Comparison of ENCODE assay signal across 8 mouse cellular contexts in genomic region chr5:108269063-108269810, GRCm38 (mm10). TPM values are rescaled to one million over a fixed set of nuclear protein-coding genes. Genes with fewer than 3 reads are reported as not detected.
DNase-seq lines count a peak whose midpoint lies in the region; ATAC-seq and TF ChIP-seq lines count a peak whose summit lies in the region.

No protein-coding gene starts in this region.

- H3K36me3 ChIP-seq in spleen, adult 2 months (ENCODE audit: control insufficient read depth, insufficient read depth, low read length), result peaks cover 2% of the 10 kb centered on the region
- H3K36me3 ChIP-seq in forebrain, embryonic 16.5 days (ENCODE audit: control insufficient read depth, insufficient read depth), result no peaks in the 10 kb centered on the region; the same call in 1 of the 2 replicates
- no peaks in the 10 kb centered on the region for H3K36me3 ChIP-seq in neural tube, embryonic 14.5 days (ENCODE audit: control insufficient read depth, insufficient read depth, low read length)

- TF ChIP-seq POLR2A in spleen, adult 2 months (IDR thresholded peaks at IDR 0.05; ENCODE audit: low read depth, low read length), result no peak

- no peaks in the 10 kb centered on the region for H3K27me3 ChIP-seq in spleen, adult 2 months (ENCODE audit: control insufficient read depth, insufficient read depth, low read length)
- H3K27me3 ChIP-seq in forebrain, embryonic 16.5 days (replicated peaks; ENCODE audit: control insufficient read depth, insufficient read depth, low read length), result no peaks in the 10 kb centered on the region
- no peaks in the 10 kb centered on the region for H3K27me3 ChIP-seq in neural tube, embryonic 14.5 days (ENCODE audit: control insufficient read depth, insufficient read depth, low read length)

- under 1% methylated on average over 44 of the region's 44 CpGs for WGBS in spleen, adult 2 months
- WGBS in forebrain, embryonic 16.5 days, result under 1% methylated on average over 44 of the region's 44 CpGs
- under 1% methylated on average over 44 of the region's 44 CpGs for WGBS in neural tube, embryonic 14.5 days

- DNase-seq in adrenal gland, adult 8-10 months, result peak; percentile 9
- DNase-seq in adrenal gland, postnatal 10 days, result no peak
- no peak for DNase-seq in spleen, adult 2 months (ENCODE audit: low read depth in 1 of 2, low spot score in 2 of 2)
- no peak for DNase-seq in spleen, postnatal 14 days (ENCODE audit: low spot score in 2 of 2)
- peak; percentile 62 for DNase-seq in liver
- no peak for DNase-seq in adrenal gland, adult 2 months

- peaks cover 2% of the 10 kb centered on the region; the same call in 1 of the 2 replicates for H3K4me1 ChIP-seq in spleen, adult 2 months (ENCODE audit: control insufficient read depth, insufficient read depth, insufficient read length)
- H3K4me1 ChIP-seq in forebrain, embryonic 16.5 days (replicated peaks; ENCODE audit: control insufficient read depth, insufficient read depth, low read length), result peaks cover 28% of the 10 kb centered on the region
- peaks cover 16% of the 10 kb centered on the region; the same call in 1 of the 2 replicates for H3K4me1 ChIP-seq in neural tube, embryonic 14.5 days (ENCODE audit: control insufficient read depth, insufficient read depth, low read length)

- no peak for TF ChIP-seq CTCF in spleen, adult 2 months (IDR thresholded peaks at IDR 0.05; ENCODE audit: extremely low read depth, insufficient read depth, insufficient read length, insufficient replicate concordance)

- H3K9me3 ChIP-seq in forebrain, embryonic 16.5 days (ENCODE audit: control insufficient read depth, low read length), result no peaks in the 10 kb centered on the region
- H3K9me3 ChIP-seq in neural tube, embryonic 14.5 days (ENCODE audit: control insufficient read depth, low read length), result no peaks in the 10 kb centered on the region

- peak; percentile 78 for ATAC-seq in forebrain, embryonic 16.5 days
- ATAC-seq in neural tube, embryonic 14.5 days (ENCODE audit: low read depth), result peak; percentile 77

- H3K4me2 ChIP-seq in forebrain, embryonic 16.5 days (ENCODE audit: low read length), result peak overlapping the region; percentile 97
- H3K4me2 ChIP-seq in neural tube, embryonic 14.5 days (ENCODE audit: low read depth, low read length), result peak overlapping the region; percentile 85

- H3K4me3 ChIP-seq in spleen, adult 2 months (ENCODE audit: extremely low read depth, insufficient read depth, insufficient read length), result peak overlapping the region; percentile 94
- H3K4me3 ChIP-seq in forebrain, embryonic 16.5 days (replicated peaks; ENCODE audit: low read length), result peak overlapping the region; percentile 72
- H3K4me3 ChIP-seq in neural tube, embryonic 14.5 days (ENCODE audit: low read depth, low read length), result peak overlapping the region; percentile 99

- peak overlapping the region; percentile 88 for H3K27ac ChIP-seq in spleen, adult 2 months (ENCODE audit: insufficient read depth, low read length)
- H3K27ac ChIP-seq in forebrain, embryonic 16.5 days (ENCODE audit: low read length), result peak overlapping the region; percentile 95
- H3K27ac ChIP-seq in neural tube, embryonic 14.5 days (ENCODE audit: low read depth, low read length), result peak overlapping the region; percentile 90

- H3K9ac ChIP-seq in forebrain, embryonic 16.5 days (replicated peaks; ENCODE audit: low read depth, low read length), result peak overlapping the region; percentile 80
- peak overlapping the region; percentile 92 for H3K9ac ChIP-seq in neural tube, embryonic 14.5 days (replicated peaks; ENCODE audit: low read depth, low read length)

RNA-seq across cellular contexts. Expression of gene Dr1, which starts 0.5 kb away (rescaled TPM):
- total RNA-seq in adrenal gland, adult 8-10 months (2022), result 10 to 100 TPM; 30.6 to 33.8 (median 32.7) TPM
- 10 to 100 TPM; 30.4 to 30.7 TPM for total RNA-seq in adrenal gland, postnatal 10 days (2021)
- polyA plus RNA-seq in spleen, adult 2 months (2012; rRNA removed), result 16.0 and 23.5 TPM in 2 replicates
- polyA plus RNA-seq in forebrain, embryonic 16.5 days (2015; fragmentation: Nextera tagmentation; extraction: Ambion mirVana), result 44.3 and 52.8 TPM in 2 replicates
- polyA plus RNA-seq in neural tube, embryonic 14.5 days (2014; fragmentation: Nextera tagmentation; extraction: Ambion mirVana), result 47.6 and 50.5 TPM in 2 replicates
- 10 to 100 TPM; 30.4 to 32.7 TPM for total RNA-seq in adrenal gland, adult 2 months (2021)
- polyA plus RNA-seq in adrenal gland, adult 2 months (2012; rRNA removed), result 27.9 and 33.4 TPM in 2 replicates

RNA-seq across cellular contexts. Expression of gene Pigg, which starts 43.2 kb away (rescaled TPM):
- total RNA-seq in adrenal gland, adult 8-10 months (2022), result 10 to 100 TPM; 13.5 to 18.2 (median 15.5) TPM
- total RNA-seq in adrenal gland, postnatal 10 days (2021), result 1 to 10 TPM; 7.8 to 9.5 TPM
- polyA plus RNA-seq in spleen, adult 2 months (2012; rRNA removed), result 2.4 and 2.7 TPM in 2 replicates
- 6.8 and 7.5 TPM in 2 replicates for polyA plus RNA-seq in forebrain, embryonic 16.5 days (2015; fragmentation: Nextera tagmentation; extraction: Ambion mirVana)
- 2.9 and 3.3 TPM in 2 replicates for polyA plus RNA-seq in neural tube, embryonic 14.5 days (2014; fragmentation: Nextera tagmentation; extraction: Ambion mirVana)
- 10 to 100 TPM; 11.6 to 13.0 TPM for total RNA-seq in adrenal gland, adult 2 months (2021)
- polyA plus RNA-seq in adrenal gland, adult 2 months (2012; rRNA removed), result 5.7 and 7.6 TPM in 2 replicates

Comparison
In these comparisons a context has a peak if more than half of its experiments do, and no peak if none do; other contexts are left out.
1. DNase-seq: peak in adrenal gland, adult 8-10 months (single experiment) and liver (single experiment); none in adrenal gland, postnatal 10 days (single experiment), spleen, adult 2 months (0 of 2), spleen, postnatal 14 days (0 of 2) and adrenal gland, adult 2 months (single experiment).
2. Peak in every context shown above with its lines, with median percentiles within 50 percentile points of each other: H3K27ac ChIP-seq and H3K4me3 ChIP-seq.